Mouse (Mus musculus) testis, postnatal 10 days (tissue): ENCODE results near the gene Wdr20.

Source experiments
- DNase-seq: peaks from one replicate; pipeline ENCODE4 v3.0.0; 2021; ENCODE audit warnings: low spot score

Gene Wdr20

GRCm38 (mm10) chr12:110779296-110779695 is 41.6 kb downstream of the Wdr20 start:
- no peak for DNase-seq

GRCm38 (mm10) chr12:110781181-110781580 is 43.4 kb downstream of the Wdr20 start:
- DNase-seq: no peak

- no peak for DNase-seq
These were observed 44.5 kb downstream of the Wdr20 start for GRCm38 (mm10) chr12:110782278-110782677.

GRCm38 (mm10) chr12:110784211-110784610 is 46.5 kb downstream of the Wdr20 start:
- DNase-seq: no peak

- no peak for DNase-seq
These were observed 48.5 kb downstream of the Wdr20 start for GRCm38 (mm10) chr12:110786243-110786642.

- DNase-seq: no peak
These were observed 52.8 kb downstream of the Wdr20 start for GRCm38 (mm10) chr12:110790580-110790979.

- no peak for DNase-seq
These were observed 53.3 kb downstream of the Wdr20 start for GRCm38 (mm10) chr12:110791026-110791425.

GRCm38 (mm10) chr12:110795035-110795434 is 57.3 kb downstream of the Wdr20 start:
- DNase-seq: no peak

- DNase-seq: no peak
These were observed 59.0 kb downstream of the Wdr20 start for GRCm38 (mm10) chr12:110796748-110797147.

GRCm38 (mm10) chr12:110797202-110797601 is 59.5 kb downstream of the Wdr20 start:
- DNase-seq: no peak

GRCm38 (mm10) chr12:110797842-110798431 is 60.2 kb downstream of the Wdr20 start:
- DNase-seq: no peak

GRCm38 (mm10) chr12:110799226-110799625 is 61.5 kb downstream of the Wdr20 start:
- no peak for DNase-seq

GRCm38 (mm10) chr12:110801876-110802464 is 64.2 kb downstream of the Wdr20 start:
- DNase-seq: no peak

- no peak for DNase-seq
These were observed 65.0 kb downstream of the Wdr20 start for GRCm38 (mm10) chr12:110802674-110803297.

GRCm38 (mm10) chr12:110804261-110804660 is 66.5 kb downstream of the Wdr20 start:
- peak; percentile 55 for DNase-seq

- no peak for DNase-seq
These were observed 68.7 kb downstream of the Wdr20 start for GRCm38 (mm10) chr12:110806301-110806970.

- DNase-seq: no peak
These were observed 70.7 kb downstream of the Wdr20 start for GRCm38 (mm10) chr12:110808430-110808829.

GRCm38 (mm10) chr12:110808848-110809247 is 71.1 kb downstream of the Wdr20 start:
- DNase-seq: no peak

- DNase-seq: no peak
These were observed 75.4 kb downstream of the Wdr20 start for GRCm38 (mm10) chr12:110813132-110813531.

GRCm38 (mm10) chr12:110813624-110814023 is 75.9 kb downstream of the Wdr20 start:
- DNase-seq: no peak

GRCm38 (mm10) chr12:110814924-110815323 is 77.2 kb downstream of the Wdr20 start:
- DNase-seq: no peak

- DNase-seq: no peak
These were observed 79.1 kb downstream of the Wdr20 start for GRCm38 (mm10) chr12:110816833-110817232.

- no peak for DNase-seq
These were observed 81.6 kb downstream of the Wdr20 start for GRCm38 (mm10) chr12:110819367-110819766.
